Mouse (Mus musculus): ENCODE measurements around the gene Des. TPM values are rescaled to one million over a fixed set of nuclear protein-coding genes. Genes with fewer than 3 reads are reported as not detected.
A peak's percentile ranks its signal among the peaks of the same experiment; 100 is the strongest.

The Des gene
- 92.1 and 93.2 TPM in 2 replicates for polyA plus RNA-seq (2015; fragmentation: Nextera tagmentation; extraction: Ambion mirVana)

DNA sequence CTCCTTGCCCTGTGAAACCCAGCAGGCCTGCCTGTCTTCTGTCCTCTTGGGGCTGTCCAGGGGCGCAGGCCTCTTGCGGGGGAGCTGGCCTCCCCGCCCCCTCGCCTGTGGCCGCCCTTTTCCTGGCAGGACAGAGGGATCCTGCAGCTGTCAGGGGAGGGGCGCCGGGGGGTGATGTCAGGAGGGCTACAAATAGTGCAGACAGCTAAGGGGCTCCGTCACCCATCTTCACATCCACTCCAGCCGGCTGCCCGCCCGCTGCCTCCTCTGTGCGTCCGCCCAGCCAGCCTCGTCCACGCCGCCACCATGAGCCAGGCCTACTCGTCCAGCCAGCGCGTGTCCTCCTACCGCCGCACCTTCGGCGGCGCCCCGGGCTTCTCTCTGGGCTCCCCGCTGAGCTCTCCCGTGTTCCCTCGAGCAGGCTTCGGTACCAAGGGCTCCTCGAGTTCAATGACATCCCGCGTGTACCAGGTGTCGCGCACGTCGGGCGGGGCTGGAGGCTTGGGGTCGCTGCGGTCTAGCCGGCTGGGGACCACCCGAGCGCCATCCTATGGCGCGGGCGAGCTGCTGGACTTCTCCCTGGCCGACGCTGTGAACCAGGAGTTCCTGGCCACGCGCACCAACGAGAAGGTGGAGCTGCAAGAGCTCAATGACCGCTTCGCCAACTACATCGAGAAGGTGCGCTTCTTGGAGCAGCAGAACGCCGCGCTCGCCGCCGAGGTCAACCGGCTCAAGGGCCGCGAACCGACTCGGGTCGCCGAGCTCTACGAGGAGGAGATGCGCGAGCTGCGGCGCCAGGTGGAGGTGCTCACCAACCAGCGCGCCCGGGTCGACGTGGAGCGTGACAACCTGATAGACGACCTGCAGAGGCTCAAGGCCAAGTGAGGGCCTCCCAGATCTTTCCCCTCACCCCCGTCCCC is at the start of gene Des:
Gene Des, plus strand, starts transcription at position 218 of the 920 bp plus-strand sequence.
- Histone ChIP-seq H3K36me3 (no peaks in the 10 kb centered on the region; the same call in 1 of the 2 replicates), H3K9ac (peak within 1 kb of the TSS; percentile 9; the same call in 1 of the 2 replicates), H3K9me3 (no peaks in the 10 kb centered on the region), H3K4me3 (replicated peaks) (peak within 1 kb of the TSS; percentile 49), H3K27ac (peak within 1 kb of the TSS; percentile 59), H3K4me1 (peaks cover 18% of the 10 kb centered on the region), H3K27me3 (replicated peaks) (peaks cover 9% of the 10 kb centered on the region), H3K4me2 (peak within 1 kb of the TSS; percentile 81)
- ATAC-seq (ENCODE audit: insufficient read depth, low FRiP score, low read depth), result peak; percentile 71
- WGBS, result 3% methylated on average over 80 of the region's 80 CpGs

DNA sequence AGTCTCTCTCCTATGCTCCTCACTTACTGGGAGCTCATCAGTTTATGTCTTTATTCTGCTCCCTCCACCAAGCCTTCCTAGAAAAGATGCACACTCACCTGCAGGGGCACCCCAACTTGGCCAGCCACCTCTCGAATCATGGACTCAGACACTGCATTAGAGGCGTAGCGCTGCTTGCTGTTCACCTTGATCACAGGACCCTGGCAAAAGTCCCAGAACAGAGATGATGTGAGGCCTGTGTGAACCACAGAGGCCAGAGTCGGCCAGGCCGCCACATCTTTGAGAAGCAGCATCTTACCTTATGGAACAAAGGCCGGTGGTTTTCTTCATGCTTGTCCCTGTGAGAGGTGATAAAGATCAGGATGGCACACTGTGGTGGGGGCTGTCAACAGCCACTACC is 48.4 kb upstream of the Des start:
- 91% methylated on average over 6 of the region's 6 CpGs for WGBS
- Histone ChIP-seq H3K9me3 (no peaks in the 10 kb centered on the region), H3K27me3 (replicated peaks) (no peaks in the 10 kb centered on the region), H3K36me3 (peaks cover 35% of the 10 kb centered on the region), H3K4me2 (no peak overlapping the region), H3K4me3 (replicated peaks) (no peak overlapping the region), H3K9ac (no peak overlapping the region), H3K4me1 (peaks cover 11% of the 10 kb centered on the region; the same call in 1 of the 2 replicates), H3K27ac (no peak overlapping the region)
- ATAC-seq (ENCODE audit: insufficient read depth, low FRiP score, low read depth), result no peak

DNA sequence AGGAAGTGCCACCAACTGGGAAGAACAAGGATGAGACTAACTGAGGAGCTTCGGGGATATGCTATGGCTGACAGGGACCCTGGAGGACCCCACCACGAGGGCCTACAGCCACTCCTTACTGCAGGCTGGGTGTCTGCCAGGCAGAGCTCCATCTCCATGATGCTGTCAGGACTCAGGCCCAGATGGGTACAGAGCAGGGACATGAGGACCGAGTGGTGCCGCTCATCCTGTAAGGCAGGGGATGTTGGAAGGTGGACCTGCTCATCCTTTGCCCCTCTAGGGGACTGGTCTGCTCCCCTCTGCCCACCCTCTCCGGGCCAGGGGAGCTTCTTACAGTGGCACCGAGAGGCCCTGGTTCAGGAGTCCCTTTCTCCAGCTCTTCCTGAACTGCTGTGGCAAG is 45.1 kb upstream of the Des start:
- Histone ChIP-seq H3K4me3 (replicated peaks) (no peak overlapping the region), H3K36me3 (peaks cover 31% of the 10 kb centered on the region), H3K27ac (no peak overlapping the region), H3K9ac (no peak overlapping the region), H3K9me3 (no peaks in the 10 kb centered on the region), H3K4me2 (no peak overlapping the region), H3K4me1 (peaks cover 11% of the 10 kb centered on the region; the same call in 1 of the 2 replicates), H3K27me3 (replicated peaks) (no peaks in the 10 kb centered on the region)
- 90% methylated on average over 6 of the region's 6 CpGs for WGBS
- no peak for ATAC-seq (ENCODE audit: insufficient read depth, low FRiP score, low read depth)

DNA sequence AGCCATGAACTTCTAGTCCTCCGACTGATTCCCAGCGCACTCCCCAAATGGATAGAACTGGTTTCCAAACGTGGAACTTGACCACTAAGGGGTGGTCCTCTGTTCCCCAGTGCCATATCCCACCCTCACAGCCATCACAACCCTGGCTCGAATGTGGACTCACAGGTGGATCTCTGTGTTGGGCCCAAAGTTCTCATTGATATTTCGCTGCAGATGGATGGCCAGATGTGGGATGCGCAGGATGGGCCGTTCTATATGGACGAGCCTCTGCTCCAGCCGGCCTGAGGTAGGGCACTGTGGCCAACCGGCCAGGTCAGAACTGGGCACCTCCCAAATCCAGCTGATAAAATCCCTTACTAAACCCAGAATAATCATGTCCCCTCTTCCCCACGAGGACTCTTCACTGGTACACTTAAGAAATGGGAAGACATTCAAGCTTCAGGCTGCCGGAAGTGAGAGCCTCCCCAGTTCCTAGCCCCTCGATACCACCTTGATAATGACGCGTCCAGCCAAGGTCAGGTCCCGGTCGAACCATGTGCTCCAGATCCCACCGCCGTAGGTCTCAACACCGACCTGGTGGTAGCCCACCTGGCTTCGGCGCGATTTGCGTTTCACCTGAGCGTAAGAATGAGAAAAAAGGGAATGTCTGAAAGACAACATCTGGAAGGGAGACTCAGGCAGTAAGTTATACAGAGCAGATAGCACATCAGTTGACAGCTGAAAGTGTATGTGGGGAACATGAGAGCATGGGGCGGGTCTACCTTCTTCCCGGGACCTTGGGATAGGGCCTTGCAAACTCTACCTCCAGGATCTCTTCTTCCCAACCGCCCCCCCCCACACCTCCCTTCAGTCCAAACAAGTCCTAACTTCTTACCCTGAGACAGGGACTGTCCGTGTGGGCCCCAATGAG is 44.4 kb upstream of the Des start:
- H3K36me3 ChIP-seq, result peaks cover 28% of the 10 kb centered on the region
- H3K4me1 ChIP-seq, result peaks cover 11% of the 10 kb centered on the region; the same call in 1 of the 2 replicates
- no peak overlapping the region for H3K9ac ChIP-seq
- no peak for ATAC-seq (ENCODE audit: insufficient read depth, low FRiP score, low read depth)
- no peaks in the 10 kb centered on the region for H3K27me3 ChIP-seq (replicated peaks)
- peak overlapping the region; percentile 78 for H3K4me3 ChIP-seq (replicated peaks)
- whole genome bisulfite sequencing, result 78% methylated on average over 29 of the region's 29 CpGs
- peak overlapping the region; percentile 98 for H3K27ac ChIP-seq
- no peaks in the 10 kb centered on the region for H3K9me3 ChIP-seq
- peak overlapping the region; percentile 80 for H3K4me2 ChIP-seq

DNA sequence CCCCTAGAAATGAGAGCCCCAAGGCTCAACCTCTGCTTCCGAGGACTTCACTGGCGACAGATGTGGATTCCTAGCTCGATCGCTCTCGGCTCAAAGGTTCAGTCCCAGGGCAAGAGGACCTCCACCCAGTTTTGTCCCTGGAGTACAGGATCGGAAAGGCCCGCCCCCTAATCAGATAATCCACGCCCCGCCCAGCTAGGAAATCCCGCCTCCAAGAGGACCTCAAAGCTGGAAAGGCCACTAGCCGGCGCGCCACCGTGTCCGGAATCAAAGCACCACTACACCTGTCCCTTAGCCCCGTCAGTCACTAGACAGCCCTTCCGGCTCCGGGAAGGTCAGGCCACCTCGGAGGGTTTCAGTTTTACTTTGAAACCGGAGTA is 43.3 kb upstream of the Des start:
- Histone ChIP-seq H3K4me1 (peaks cover 11% of the 10 kb centered on the region; the same call in 1 of the 2 replicates), H3K4me2 (peak overlapping the region; percentile 80)

DNA sequence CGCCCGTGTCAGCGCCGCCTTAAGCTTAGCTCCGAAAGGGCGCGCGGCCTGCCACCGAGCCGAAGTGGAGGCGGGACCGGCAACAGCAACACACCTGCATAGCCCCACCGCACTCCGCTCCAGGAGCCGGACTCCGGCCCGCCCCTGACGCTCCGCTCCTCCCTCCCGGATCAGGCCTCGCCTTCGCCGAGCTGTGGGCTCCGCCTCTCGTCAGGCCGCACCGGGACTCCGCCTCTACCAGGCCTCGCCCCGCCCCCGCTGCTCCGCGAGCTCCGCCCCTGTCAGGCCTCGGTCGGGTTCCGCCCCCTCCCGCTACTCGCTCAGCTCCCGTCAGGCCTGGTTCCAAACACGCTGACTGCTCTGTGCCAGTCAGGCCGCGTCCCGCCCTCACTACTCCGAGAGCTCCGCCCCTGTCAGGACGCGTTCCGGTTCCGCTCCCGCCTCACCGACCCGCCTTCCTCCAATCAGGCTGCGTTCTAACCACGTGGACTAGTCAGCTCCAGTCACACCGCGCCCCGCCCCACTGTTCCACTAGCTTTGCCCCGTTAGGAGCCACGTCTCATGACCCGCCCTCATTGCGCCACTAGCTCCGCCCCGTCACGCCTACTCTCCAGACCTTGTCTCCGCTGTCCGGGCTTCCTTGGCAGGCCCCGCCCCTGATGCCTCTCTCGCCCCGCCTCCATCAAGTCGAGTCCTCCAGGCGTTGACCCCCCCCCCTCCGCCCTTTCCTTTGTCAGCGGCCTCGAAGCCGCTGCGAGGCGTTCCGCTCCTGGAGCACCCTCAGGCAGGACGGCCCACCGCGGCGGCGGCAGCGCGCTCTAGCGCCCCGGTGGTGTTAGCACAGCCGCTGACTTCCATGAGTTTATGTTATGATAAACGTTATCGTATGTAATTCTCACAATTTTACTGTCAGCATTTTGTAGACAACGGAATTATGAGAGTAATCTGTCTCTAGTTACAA is 42.6 kb upstream of the Des start, which contains the start of gene Dnpep:
Gene Dnpep, minus strand, starts transcription at position 750 of the 961 bp plus-strand sequence.
- Histone ChIP-seq H3K27me3 (replicated peaks) (no peaks in the 10 kb centered on the region), H3K4me3 (replicated peaks) (peak within 1 kb of the TSS; percentile 78), H3K9ac (peak within 1 kb of the TSS; percentile 62), H3K9me3 (no peaks in the 10 kb centered on the region), H3K36me3 (peaks cover 13% of the 10 kb centered on the region), H3K27ac (peak within 1 kb of the TSS; percentile 98), H3K4me2 (peak within 1 kb of the TSS; percentile 80), H3K4me1 (peaks cover 11% of the 10 kb centered on the region; the same call in 1 of the 2 replicates)
- peak; percentile 96 for ATAC-seq (ENCODE audit: insufficient read depth, low FRiP score, low read depth)
- under 1% methylated on average over 87 of the region's 92 CpGs for WGBS

More for the DNA sequence above, 43.3 kb upstream of the Des start:
- peak overlapping the region; percentile 78 for H3K4me3 ChIP-seq (replicated peaks)
- under 1% methylated on average over 20 of the region's 20 CpGs for WGBS
- peak; percentile 42 for ATAC-seq (ENCODE audit: insufficient read depth, low FRiP score, low read depth)
- no peaks in the 10 kb centered on the region for H3K9me3 ChIP-seq
- H3K27ac ChIP-seq, result peak overlapping the region; percentile 98
- no peaks in the 10 kb centered on the region for H3K27me3 ChIP-seq (replicated peaks)
- H3K36me3 ChIP-seq, result peaks cover 18% of the 10 kb centered on the region
- peak overlapping the region; percentile 62 for H3K9ac ChIP-seq

DNA sequence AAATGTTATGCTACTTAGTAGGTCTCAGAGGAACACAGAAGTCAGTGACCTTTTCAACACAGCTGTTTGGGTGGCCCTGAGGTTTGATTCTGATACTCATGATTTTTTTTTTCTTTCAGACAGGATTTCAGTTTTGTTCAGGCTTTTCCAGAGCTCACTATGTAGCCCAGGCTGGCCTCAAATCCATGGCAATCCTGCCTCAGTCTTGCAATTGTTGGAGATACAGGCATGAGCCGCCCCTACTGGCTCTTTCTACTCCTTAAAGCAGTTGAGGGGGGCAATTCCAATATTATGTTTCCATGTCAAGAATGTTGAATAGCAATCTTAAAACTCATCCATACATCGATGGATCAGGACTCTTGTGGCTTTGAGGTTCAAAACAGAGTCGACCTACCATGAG is 41.8 kb upstream of the Des start:
- ATAC-seq (ENCODE audit: insufficient read depth, low FRiP score, low read depth), result no peak
- no peak overlapping the region for H3K9ac ChIP-seq

DNA sequence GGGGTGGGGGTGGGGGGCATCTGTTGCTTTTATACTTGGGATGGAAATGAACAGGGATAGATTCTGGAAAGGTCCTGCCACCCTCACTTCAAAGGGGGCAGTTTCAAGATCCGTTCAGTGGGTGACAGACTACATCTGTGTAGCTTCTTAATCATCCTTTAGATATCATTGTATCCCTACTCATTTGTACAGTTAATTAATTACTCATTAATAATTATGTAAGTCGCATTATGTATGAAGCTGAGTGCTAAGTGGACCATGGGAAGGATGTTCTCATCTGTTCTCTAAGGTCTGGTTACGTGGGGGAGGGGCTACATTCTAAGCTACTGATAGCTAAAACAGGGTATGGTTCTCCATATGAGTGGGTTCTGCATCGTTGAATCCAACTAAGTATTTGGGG is 41.4 kb upstream of the Des start:
- H3K27me3 ChIP-seq (replicated peaks), result no peaks in the 10 kb centered on the region
- ATAC-seq (ENCODE audit: insufficient read depth, low FRiP score, low read depth), result no peak
- no peak overlapping the region for H3K4me2 ChIP-seq
- WGBS, result 85% methylated on average over 4 of the region's 4 CpGs
- H3K9ac ChIP-seq, result no peak overlapping the region
- peaks cover 11% of the 10 kb centered on the region; the same call in 1 of the 2 replicates for H3K4me1 ChIP-seq
- peaks cover 5% of the 10 kb centered on the region for H3K36me3 ChIP-seq
- no peak overlapping the region for H3K4me3 ChIP-seq (replicated peaks)
- no peaks in the 10 kb centered on the region for H3K9me3 ChIP-seq
- H3K27ac ChIP-seq, result no peak overlapping the region

More for the DNA sequence above, 41.8 kb upstream of the Des start:
- peak overlapping the region; percentile 16; the same call in 1 of the 2 replicates for H3K4me3 ChIP-seq (replicated peaks)
- H3K27me3 ChIP-seq (replicated peaks), result no peaks in the 10 kb centered on the region
- H3K27ac ChIP-seq, result no peak overlapping the region
- H3K9me3 ChIP-seq, result no peaks in the 10 kb centered on the region
- H3K36me3 ChIP-seq, result peaks cover 9% of the 10 kb centered on the region
- H3K4me1 ChIP-seq, result peaks cover 11% of the 10 kb centered on the region; the same call in 1 of the 2 replicates
- 77% methylated on average over 3 of the region's 3 CpGs for WGBS
- peak overlapping the region; percentile 42 for H3K4me2 ChIP-seq

DNA sequence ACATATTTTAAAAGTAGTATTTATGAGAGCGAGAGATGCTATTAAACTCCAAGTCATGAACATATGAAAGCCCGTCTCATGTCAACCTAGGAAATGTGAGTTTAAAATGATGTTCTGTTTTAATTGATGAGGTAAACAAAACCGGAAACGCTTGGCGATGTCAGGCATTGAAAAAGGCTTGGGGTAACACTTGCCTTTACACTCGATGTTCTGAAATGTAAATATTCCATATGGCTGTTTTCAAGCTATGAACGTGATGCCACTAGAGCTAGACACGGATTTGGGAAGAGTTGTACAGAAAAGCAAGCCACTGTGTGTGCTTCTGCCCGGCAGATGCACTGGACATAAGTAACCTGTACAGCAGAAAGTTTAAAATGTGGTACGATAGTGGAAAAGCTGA is 41.0 kb upstream of the Des start:
- no peak overlapping the region for H3K4me2 ChIP-seq
- H3K4me3 ChIP-seq (replicated peaks), result no peak overlapping the region
- peaks cover under 1% of the 10 kb centered on the region; the same call in 1 of the 2 replicates for H3K36me3 ChIP-seq
- H3K4me1 ChIP-seq, result peaks cover 11% of the 10 kb centered on the region; the same call in 1 of the 2 replicates
- no peaks in the 10 kb centered on the region for H3K27me3 ChIP-seq (replicated peaks)
- H3K9me3 ChIP-seq, result no peaks in the 10 kb centered on the region
- WGBS, result 72% methylated on average over 10 of the region's 10 CpGs
- H3K9ac ChIP-seq, result no peak overlapping the region
- no peak for ATAC-seq (ENCODE audit: insufficient read depth, low FRiP score, low read depth)
- H3K27ac ChIP-seq, result no peak overlapping the region

DNA sequence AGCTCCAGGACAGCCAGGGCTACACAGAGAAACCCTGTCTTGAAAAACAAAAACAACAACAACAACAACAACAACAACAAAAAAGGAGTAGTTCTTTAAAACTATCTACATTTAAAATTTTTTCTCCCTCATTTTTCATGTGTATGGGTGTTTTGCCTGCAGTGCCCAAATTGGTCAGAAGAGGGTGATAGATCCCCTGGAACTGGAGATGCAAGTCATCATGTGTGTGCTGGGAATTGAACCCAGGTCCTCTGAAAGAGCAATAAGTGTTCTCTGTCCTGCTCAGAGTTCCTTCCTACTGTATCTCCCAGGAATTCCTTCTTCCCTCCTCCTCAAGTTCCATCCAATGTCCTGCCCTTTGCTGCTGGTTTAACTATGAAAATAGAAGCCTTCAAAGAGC is 32.7 kb upstream of the Des start:
- ATAC-seq (ENCODE audit: insufficient read depth, low FRiP score, low read depth), result no peak
- Histone ChIP-seq H3K4me1 (no peaks in the 10 kb centered on the region), H3K4me2 (no peak overlapping the region), H3K9me3 (no peaks in the 10 kb centered on the region), H3K36me3 (no peaks in the 10 kb centered on the region), H3K27me3 (replicated peaks) (no peaks in the 10 kb centered on the region), H3K4me3 (replicated peaks) (no peak overlapping the region), H3K27ac (no peak overlapping the region), H3K9ac (no peak overlapping the region)

DNA sequence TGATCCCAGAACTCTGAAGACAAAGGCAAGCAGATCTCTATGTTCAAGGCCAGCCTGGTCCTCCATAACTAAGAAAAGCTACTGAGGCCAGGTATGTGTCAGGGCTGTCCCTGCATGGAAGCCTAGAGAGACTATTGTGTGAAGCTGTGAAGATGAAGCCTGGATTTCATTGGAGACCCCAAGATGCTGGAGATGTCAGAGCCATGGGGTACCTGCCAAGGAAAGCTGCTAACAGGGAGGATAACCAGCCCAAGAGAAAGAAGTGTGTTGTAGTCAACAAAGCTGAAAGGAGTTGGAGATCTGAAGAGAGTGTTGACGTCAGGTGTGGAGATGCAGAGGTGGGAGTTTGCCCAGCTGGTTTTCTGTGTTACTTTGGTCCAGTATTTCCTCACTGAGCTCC is 28.9 kb upstream of the Des start:
- H3K4me1 ChIP-seq, result no peaks in the 10 kb centered on the region
- no peaks in the 10 kb centered on the region for H3K27me3 ChIP-seq (replicated peaks)
- no peak overlapping the region for H3K9ac ChIP-seq
- H3K9me3 ChIP-seq, result no peaks in the 10 kb centered on the region
- no peak overlapping the region for H3K4me3 ChIP-seq (replicated peaks)
- H3K4me2 ChIP-seq, result no peak overlapping the region
- WGBS, result 54% methylated on average over 1 of the region's 1 CpGs
- H3K27ac ChIP-seq, result no peak overlapping the region
- ATAC-seq (ENCODE audit: insufficient read depth, low FRiP score, low read depth), result no peak
- H3K36me3 ChIP-seq, result no peaks in the 10 kb centered on the region

Measured in stomach, embryonic 15.5 days (tissue).